Mouse (Mus musculus): ENCODE measurements around the gene 9030025P20Rik. TPM values are rescaled to one million over a fixed set of nuclear protein-coding genes. Genes with fewer than 3 reads are reported as not detected.
"Not testable (repeated sequence)": the region's sequence is repeated elsewhere in the genome, so short reads cannot be mapped to it uniquely, and the experiment has no call there.

The 9030025P20Rik gene
- polyA plus RNA-seq, 1 experiment, result 5.7 TPM

DNA sequence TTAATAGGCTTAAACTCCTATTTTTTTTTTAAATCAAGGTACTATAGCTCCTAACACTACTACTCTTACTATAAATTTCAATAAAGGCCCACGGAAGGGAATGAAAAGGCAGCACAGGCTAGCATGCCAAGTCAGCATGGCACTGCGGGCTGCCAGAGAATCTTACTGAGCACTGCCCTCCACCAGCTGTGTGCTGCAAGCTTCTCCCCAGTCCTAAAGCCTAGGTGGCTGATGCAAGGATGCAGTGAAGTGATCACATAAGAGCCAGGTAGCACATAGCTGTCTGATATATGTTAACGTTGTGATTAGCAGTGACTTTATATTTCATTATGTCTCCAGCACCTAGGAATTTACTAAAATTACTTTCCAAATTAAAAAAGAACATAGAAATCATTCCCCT, 18.3 kb upstream of the 9030025P20Rik start:
- H3K36me3 ChIP-seq (ENCODE audit: control insufficient read depth, insufficient read depth), result peaks cover 37% of the 10 kb centered on the region
- peak overlapping the region; percentile 80 for H3K4me2 ChIP-seq (ENCODE audit: low read depth)
- no peak for TF ChIP-seq TCF12 (IDR thresholded peaks at IDR 0.05; ENCODE audit: insufficient read depth, poor library complexity, severe bottlenecking)
- peak; percentile 78 for TF ChIP-seq POLR2AphosphoS2 (IDR thresholded peaks at IDR 0.05; ENCODE audit: insufficient read length, low read depth)
- no peak for TF ChIP-seq REST (IDR thresholded peaks at IDR 0.05; ENCODE audit: insufficient read depth, insufficient read length)
- TF ChIP-seq MYOG (IDR thresholded peaks at IDR 0.05; ENCODE audit: control insufficient read depth in 1 of 3, insufficient read depth in 1 of 3, insufficient read length in 2 of 3, low read depth in 2 of 3), result peak; percentile 32 to 72 (median 35)
- peak; percentile 76 for TF ChIP-seq CEBPB (IDR thresholded peaks at IDR 0.05; ENCODE audit: insufficient read depth, poor library complexity, severe bottlenecking)
- TF ChIP-seq POLR2A (IDR thresholded peaks at IDR 0.05; ENCODE audit: insufficient read length, low read depth), result peak; percentile 72
- TF ChIP-seq MYOD1 (IDR thresholded peaks at IDR 0.05; ENCODE audit: control insufficient read depth in 1 of 3, insufficient read length in 2 of 3, low read depth in 2 of 3), result peak in 1 of 3 experiments; percentile 57
- peak overlapping the region; percentile 61 for H3K4me3 ChIP-seq
- H3K27me3 ChIP-seq (ENCODE audit: control insufficient read depth, insufficient read depth, insufficient read length), result no peaks in the 10 kb centered on the region
- peak overlapping the region; percentile 100 for H3ac ChIP-seq (ENCODE audit: control insufficient read depth, insufficient read length)
- H3K79me2 ChIP-seq (ENCODE audit: control insufficient read depth, insufficient read depth), result peaks cover 53% of the 10 kb centered on the region

DNA sequence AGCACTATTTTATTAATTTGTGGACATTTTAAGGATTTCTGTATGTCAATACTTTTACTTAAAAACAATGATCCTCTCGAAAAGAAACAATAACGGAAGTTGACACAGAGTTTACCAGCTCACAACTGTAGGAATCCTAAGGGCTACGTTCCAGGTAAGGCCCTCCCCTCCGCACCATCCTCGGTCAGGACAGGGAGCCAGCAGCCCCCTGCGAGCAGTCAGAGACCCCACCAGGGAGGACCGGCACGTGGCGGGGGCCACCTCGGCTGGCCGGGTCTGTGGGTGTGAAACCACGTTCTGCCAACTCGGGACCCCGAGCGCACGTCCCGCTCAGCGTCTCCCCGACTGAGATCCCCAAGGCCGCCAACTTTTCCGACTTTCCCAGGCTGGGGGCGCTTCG, 17.7 kb upstream of the 9030025P20Rik start:
- Histone ChIP-seq H3ac (ENCODE audit: control insufficient read depth, insufficient read length) (peak overlapping the region; percentile 100), H3K4me2 (ENCODE audit: low read depth) (peak overlapping the region; percentile 80), H3K4me3 (peak overlapping the region; percentile 61), H3K79me2 (ENCODE audit: control insufficient read depth, insufficient read depth) (peaks cover 50% of the 10 kb centered on the region), H3K27me3 (ENCODE audit: control insufficient read depth, insufficient read depth, insufficient read length) (no peaks in the 10 kb centered on the region), H3K36me3 (ENCODE audit: control insufficient read depth, insufficient read depth) (peaks cover 33% of the 10 kb centered on the region)
- TF ChIP-seq TCF3 (IDR thresholded peaks at IDR 0.05; ENCODE audit: insufficient read length, low read depth) (no peak), CEBPB (IDR thresholded peaks at IDR 0.05; ENCODE audit: insufficient read depth, poor library complexity, severe bottlenecking) (no peak), MYOG (IDR thresholded peaks at IDR 0.05; ENCODE audit: control insufficient read depth in 1 of 3, insufficient read depth in 1 of 3, insufficient read length in 2 of 3, low read depth in 2 of 3) (no peak), MAX (IDR thresholded peaks at IDR 0.05; ENCODE audit: low read depth) (no peak), MYOD1 (IDR thresholded peaks at IDR 0.05; ENCODE audit: control insufficient read depth in 1 of 3, insufficient read length in 2 of 3, low read depth in 2 of 3) (no peak), E2F4 (IDR thresholded peaks at IDR 0.05; ENCODE audit: insufficient read depth) (no peak), USF1 (IDR thresholded peaks at IDR 0.05; ENCODE audit: low read depth) (no peak), POLR2A (IDR thresholded peaks at IDR 0.05; ENCODE audit: insufficient read length, low read depth) (no peak), POLR2AphosphoS2 (IDR thresholded peaks at IDR 0.05; ENCODE audit: insufficient read length, low read depth) (no peak), REST (IDR thresholded peaks at IDR 0.05; ENCODE audit: insufficient read depth, insufficient read length) (no peak)

GRCm38 (mm10) chr17:14960951-14961556, 17.2 kb upstream of the 9030025P20Rik start, which contains the start of gene Phf10:
Gene Phf10, minus strand, starts transcription at chr17:14961273.
- Histone ChIP-seq H3K4me3 (peak within 1 kb of the TSS; percentile 61), H3K36me3 (ENCODE audit: control insufficient read depth, insufficient read depth) (peaks cover 28% of the 10 kb centered on the region), H3K79me2 (ENCODE audit: control insufficient read depth, insufficient read depth) (peaks cover 45% of the 10 kb centered on the region), H3K4me2 (ENCODE audit: low read depth) (peak within 1 kb of the TSS; percentile 80), H3ac (ENCODE audit: control insufficient read depth, insufficient read length) (peak within 1 kb of the TSS; percentile 100)
- not testable (repeated sequence) for H3K27me3 ChIP-seq (ENCODE audit: control insufficient read depth, insufficient read depth, insufficient read length)
- TF ChIP-seq POLR2AphosphoS2 (IDR thresholded peaks at IDR 0.05; ENCODE audit: insufficient read length, low read depth) (peak; percentile 61), POLR2A (IDR thresholded peaks at IDR 0.05; ENCODE audit: insufficient read length, low read depth) (peak; percentile 71)

GRCm38 (mm10) chr17:14961557-14962154, 16.6 kb upstream of the 9030025P20Rik start:
- H3K4me2 ChIP-seq (ENCODE audit: low read depth), result not testable (repeated sequence)
- Histone ChIP-seq H3K79me2 (ENCODE audit: control insufficient read depth, insufficient read depth) (peaks cover 39% of the 10 kb centered on the region), H3ac (ENCODE audit: control insufficient read depth, insufficient read length) (peak overlapping the region; percentile 100)

DNA sequence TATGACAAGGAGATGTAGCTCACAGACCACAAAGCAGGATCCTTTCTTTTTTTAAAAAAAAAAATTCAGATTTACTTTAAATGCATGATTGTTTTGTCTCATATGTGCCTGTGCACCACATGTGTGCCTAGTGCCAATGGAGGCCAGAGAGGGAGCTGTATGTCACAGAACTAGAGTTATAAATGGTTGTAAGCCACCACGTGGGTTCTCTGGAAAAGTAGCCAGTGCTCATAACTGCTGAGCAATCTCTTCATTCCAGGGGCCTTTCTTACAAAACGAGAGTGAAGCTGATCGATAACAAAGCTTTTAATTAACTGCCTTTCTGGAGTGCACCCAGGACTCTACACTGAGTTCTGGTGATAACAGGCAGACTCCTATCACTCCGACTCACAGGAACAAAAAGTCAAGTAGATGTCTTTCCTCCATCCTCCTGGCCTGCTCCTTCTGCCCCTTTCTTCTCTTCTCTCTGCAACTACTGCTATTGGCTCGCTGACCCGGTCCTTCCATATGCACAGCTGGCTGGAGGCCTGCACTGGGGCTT, 9.8 kb upstream of the 9030025P20Rik start:
- H3ac ChIP-seq (ENCODE audit: control insufficient read depth, insufficient read length); H3K79me2 ChIP-seq (ENCODE audit: control insufficient read depth, insufficient read depth); H3K36me3 ChIP-seq (ENCODE audit: control insufficient read depth, insufficient read depth); H3K4me2 ChIP-seq (ENCODE audit: low read depth); H3K4me3 ChIP-seq; H3K27me3 ChIP-seq (ENCODE audit: control insufficient read depth, insufficient read depth, insufficient read length): not testable (repeated sequence)

More at GRCm38 (mm10) chr17:14961557-14962154, 16.6 kb upstream of the 9030025P20Rik start:
- H3K36me3 ChIP-seq (ENCODE audit: control insufficient read depth, insufficient read depth), result peaks cover 22% of the 10 kb centered on the region
- not testable (repeated sequence) for H3K27me3 ChIP-seq (ENCODE audit: control insufficient read depth, insufficient read depth, insufficient read length); H3K4me3 ChIP-seq

DNA sequence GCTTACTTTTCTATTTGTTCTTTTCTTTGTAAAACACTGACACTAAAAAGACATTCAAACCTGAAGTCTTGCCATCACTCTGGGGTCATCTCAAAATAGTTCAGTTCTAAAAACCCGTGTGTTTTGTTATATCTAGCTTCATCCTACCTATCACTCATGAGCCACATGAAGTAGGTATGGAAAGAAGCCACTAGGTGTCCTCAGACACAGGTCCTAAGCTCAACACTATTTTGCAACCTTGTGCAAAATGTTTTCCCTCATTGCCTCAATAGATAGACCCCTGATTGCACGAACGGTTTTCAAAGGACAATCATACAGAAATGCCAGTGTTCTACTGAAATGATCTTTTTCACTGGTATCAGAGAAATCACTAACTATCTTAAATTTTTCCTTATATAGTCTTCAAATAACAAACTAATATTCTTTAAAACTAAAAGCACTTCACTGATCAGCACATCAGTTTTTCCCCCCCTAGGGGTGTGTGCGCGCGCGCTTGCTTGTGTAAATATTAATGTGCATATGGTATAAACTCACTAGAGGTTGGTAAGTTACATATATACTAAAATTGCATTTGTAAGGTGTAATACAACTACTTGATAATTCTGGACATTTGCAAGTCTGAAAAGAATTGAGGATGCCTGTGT, 428 bp upstream of the 9030025P20Rik start:
- not testable (repeated sequence) for H3ac ChIP-seq (ENCODE audit: control insufficient read depth, insufficient read length); H3K27me3 ChIP-seq (ENCODE audit: control insufficient read depth, insufficient read depth, insufficient read length); H3K79me2 ChIP-seq (ENCODE audit: control insufficient read depth, insufficient read depth); H3K4me3 ChIP-seq; H3K36me3 ChIP-seq (ENCODE audit: control insufficient read depth, insufficient read depth); H3K4me2 ChIP-seq (ENCODE audit: low read depth)

- H3ac ChIP-seq (ENCODE audit: control insufficient read depth, insufficient read length); H3K27me3 ChIP-seq (ENCODE audit: control insufficient read depth, insufficient read depth, insufficient read length); H3K36me3 ChIP-seq (ENCODE audit: control insufficient read depth, insufficient read depth); H3K79me2 ChIP-seq (ENCODE audit: control insufficient read depth, insufficient read depth); H3K4me3 ChIP-seq: not testable (repeated sequence)
- peak overlapping the region; percentile 65 for H3K4me2 ChIP-seq (ENCODE audit: low read depth)
These were observed 11.9 kb downstream of the 9030025P20Rik start for GRCm38 (mm10) chr17:14990116-14990702.

DNA sequence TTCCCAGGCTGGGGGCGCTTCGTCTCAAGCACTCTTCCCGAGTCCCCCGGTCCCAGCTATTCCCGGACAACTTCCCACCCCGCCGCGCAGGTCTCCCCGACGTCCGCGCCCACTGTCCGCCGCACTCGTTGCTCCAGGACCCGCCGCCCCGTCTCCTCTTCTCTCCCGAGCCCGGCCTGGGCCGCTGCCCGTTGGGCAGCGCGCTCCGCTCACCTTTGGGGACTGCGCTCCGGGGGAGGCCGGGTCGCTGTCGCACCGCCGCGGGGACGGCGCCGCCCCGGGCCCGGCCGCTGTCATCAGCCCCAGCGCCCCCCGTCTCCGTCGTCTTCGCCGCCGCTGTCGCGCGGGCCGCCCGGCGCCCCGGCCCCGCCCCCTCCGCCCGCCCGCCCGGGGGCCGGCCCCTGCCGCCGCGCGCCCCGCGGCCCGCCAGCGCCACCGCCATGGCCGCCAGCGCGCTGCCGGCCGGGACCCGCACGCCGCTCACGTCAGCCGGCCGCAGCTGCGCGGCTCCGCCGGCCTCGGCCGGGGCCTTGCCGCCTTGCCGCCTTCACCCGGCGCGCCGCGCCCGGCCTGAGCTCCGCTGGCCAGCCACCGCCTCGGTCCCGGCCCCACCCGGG, 14.4 kb downstream of the 9030025P20Rik start:
- not testable (repeated sequence) for H3K4me2 ChIP-seq (ENCODE audit: low read depth); H3K36me3 ChIP-seq (ENCODE audit: control insufficient read depth, insufficient read depth); H3K79me2 ChIP-seq (ENCODE audit: control insufficient read depth, insufficient read depth); H3K4me3 ChIP-seq; H3ac ChIP-seq (ENCODE audit: control insufficient read depth, insufficient read length); H3K27me3 ChIP-seq (ENCODE audit: control insufficient read depth, insufficient read depth, insufficient read length)

Measured in myocyte (in vitro differentiated cells).